ENCODE assay signal across 13 mouse cellular contexts in genomic region chr7:70646801-70647200, GRCm38 (mm10).
"Had no signal": no experiment of that assay in that cellular context is flagged by ENCODE, and none has a peak within 500 bp of the region (broad histone marks: within the 10 kb centered on the region; RNA-seq: fewer than 3 reads in every experiment).

No protein-coding gene starts in this region.

- H3K4me1 ChIP-seq: megakaryocyte, embryonic 14.5 days had no signal

- H3K36me3 ChIP-seq: limb, embryonic 13.5 days had no signal

- ATAC-seq: midbrain, embryonic 16.5 days had no signal

- H3K9ac ChIP-seq: limb, embryonic 13.5 days had no signal

- DNase-seq: kidney, adult 18-20 months; kidney, postnatal 10 days; kidney, postnatal 4 days; left cerebral cortex, postnatal 4 days; lung, postnatal 10 days; thymus, postnatal 4 days had no signal

- H3K27ac ChIP-seq: layer of hippocampus, adult 2 months; limb, embryonic 13.5 days; stomach, postnatal 0 days had no signal

- H3K4me3 ChIP-seq: layer of hippocampus, adult 2 months; limb, embryonic 13.5 days; megakaryocyte, embryonic 14.5 days had no signal

- H3K4me2 ChIP-seq: limb, embryonic 13.5 days; liver, embryonic 11.5 days; midbrain, embryonic 11.5 days had no signal

- H3K9me3 ChIP-seq: limb, embryonic 13.5 days had no signal
